Comparison of ENCODE assay signal across 8 mouse cellular contexts in genomic region chr5:142814711-142815420, GRCm38 (mm10). TPM values are rescaled to one million over a fixed set of nuclear protein-coding genes. Genes with fewer than 3 reads are reported as not detected.
DNase-seq lines count a peak whose midpoint lies in the region; ATAC-seq lines count a peak whose summit lies in the region.

No protein-coding gene starts in this region.

- H3K27ac ChIP-seq in forebrain, embryonic 12.5 days = peak overlapping the region; percentile 100
- H3K27ac ChIP-seq in limb, embryonic 10.5 days = peak overlapping the region; percentile 100
- peak overlapping the region; percentile 99 for H3K27ac ChIP-seq in midbrain, embryonic 14.5 days (replicated peaks; ENCODE audit: low read depth, low read length)

- peaks cover 39% of the 10 kb centered on the region for H3K4me1 ChIP-seq in forebrain, embryonic 12.5 days
- H3K4me1 ChIP-seq in limb, embryonic 10.5 days = peaks cover 41% of the 10 kb centered on the region
- peaks cover 31% of the 10 kb centered on the region for H3K4me1 ChIP-seq in midbrain, embryonic 14.5 days (ENCODE audit: control insufficient read depth, insufficient read depth, low read length)

- WGBS in forebrain, embryonic 12.5 days = under 1% methylated on average over 62 of the region's 62 CpGs
- under 1% methylated on average over 62 of the region's 62 CpGs for WGBS in limb, embryonic 10.5 days
- WGBS in midbrain, embryonic 14.5 days = under 1% methylated on average over 62 of the region's 62 CpGs

- intact Hi-C loops in heart, postnatal 36 days (cut with DNase I) = loop anchor here (2.0 to 10.0 kb wide), 3 partner anchors 46 to 710 kb away; partner anchors contain the start of gene Rac1

- peak overlapping the region; percentile 96 for H3K4me3 ChIP-seq in forebrain, embryonic 12.5 days (replicated peaks)
- H3K4me3 ChIP-seq in limb, embryonic 10.5 days = peak overlapping the region; percentile 68
- H3K4me3 ChIP-seq in midbrain, embryonic 14.5 days (replicated peaks; ENCODE audit: low read depth, low read length) = peak overlapping the region; percentile 98

- peaks cover 23% of the 10 kb centered on the region for H3K36me3 ChIP-seq in forebrain, embryonic 12.5 days (replicated peaks)
- H3K36me3 ChIP-seq in limb, embryonic 10.5 days = peaks cover 50% of the 10 kb centered on the region
- H3K36me3 ChIP-seq in midbrain, embryonic 14.5 days (ENCODE audit: control insufficient read depth, insufficient read depth, low read length) = peaks cover 26% of the 10 kb centered on the region; the same call in 1 of the 2 replicates

- DNase-seq in cerebellum, adult 11 months = peak; percentile 59
- DNase-seq in adrenal gland, postnatal 10 days = peak; percentile 66
- DNase-seq in heart, postnatal 36 days = peak; percentile 64 to 83
- DNase-seq in limb, embryonic 10.5 days (ENCODE audit: low spot score) = peak; percentile 64
- peak; percentile 55 for DNase-seq in midbrain, embryonic 14.5 days
- DNase-seq in urinary bladder, adult 18-20 months (ENCODE audit: low spot score in 2 of 2) = peak; percentile 17 to 54

- no peak for ATAC-seq in cerebellum, adult (ENCODE audit: insufficient number of reproducible peaks, low FRiP score, low TSS enrichment)
- ATAC-seq in forebrain, embryonic 12.5 days (ENCODE audit: low FRiP score) = no peak
- ATAC-seq in midbrain, embryonic 14.5 days (ENCODE audit: low FRiP score, low TSS enrichment) = no peak

- peak overlapping the region; percentile 100 for H3K9ac ChIP-seq in forebrain, embryonic 12.5 days
- H3K9ac ChIP-seq in midbrain, embryonic 14.5 days (replicated peaks; ENCODE audit: low read length) = peak overlapping the region; percentile 100

- peak overlapping the region; percentile 97 for H3K4me2 ChIP-seq in forebrain, embryonic 12.5 days
- H3K4me2 ChIP-seq in midbrain, embryonic 14.5 days (ENCODE audit: low read length) = peak overlapping the region; percentile 100

- H3K27me3 ChIP-seq in forebrain, embryonic 12.5 days = no peaks in the 10 kb centered on the region
- no peaks in the 10 kb centered on the region for H3K27me3 ChIP-seq in limb, embryonic 10.5 days (ENCODE audit: low read depth, poor library complexity, severe bottlenecking)
- H3K27me3 ChIP-seq in midbrain, embryonic 14.5 days (ENCODE audit: control insufficient read depth, insufficient read depth, low read length) = no peaks in the 10 kb centered on the region

- H3K9me3 ChIP-seq in forebrain, embryonic 12.5 days = no peaks in the 10 kb centered on the region
- no peaks in the 10 kb centered on the region for H3K9me3 ChIP-seq in limb, embryonic 10.5 days (replicated peaks)
- no peaks in the 10 kb centered on the region for H3K9me3 ChIP-seq in midbrain, embryonic 14.5 days (ENCODE audit: control insufficient read depth, low read length)

RNA-seq across cellular contexts. Expression of gene Tnrc18, which starts 2.6 kb away (rescaled TPM):
- 10 to 100 TPM; 77.5 to 98.6 TPM for total RNA-seq in adrenal gland, postnatal 10 days (2021)
- polyA plus RNA-seq in forebrain, embryonic 12.5 days (2016; fragmentation: Nextera tagmentation; extraction: Ambion mirVana) = 56.8 and 64.6 TPM in 2 replicates
- 10 to 100 TPM; 55.4 to 62.3 TPM for total RNA-seq in heart, postnatal 36 days (2021)
- polyA plus RNA-seq in limb, embryonic 10.5 days (2016; fragmentation: Nextera tagmentation; extraction: Ambion mirVana) = 24.7 and 39.0 TPM in 2 replicates
- 37.7 and 47.4 TPM in 2 replicates for polyA plus RNA-seq in midbrain, embryonic 14.5 days (2014; fragmentation: Nextera tagmentation; extraction: Ambion mirVana)
